Mouse (Mus musculus) left cerebral cortex, postnatal 36 days (tissue): ENCODE data around the gene Mgst3. TPM values are rescaled to one million over a fixed set of nuclear protein-coding genes. Genes with fewer than 3 reads are reported as not detected.

Source experiments
- DNase-seq, 2 experiments: peaks; one replicate each; pipeline ENCODE4 v3.0.0; 2021 to 2022; ENCODE audit warnings: low spot score in 2 of 2, mixed read lengths in 1 of 2
- intact Hi-C: fragments of 180-260 bp; cut with DNase I; formaldehyde crosslinking; loops from one replicate; pipeline ENCODE4 v1.15.1; 2025
- total RNA-seq, 2 experiments: library from RNA; stranded (reverse); gene quantifications; 2 replicates each; pipeline ENCODE4 v1.2.3; 2021

Gene Mgst3
- total RNA-seq, result 100 to 1,000 TPM; 105 to 117 TPM

DNA sequence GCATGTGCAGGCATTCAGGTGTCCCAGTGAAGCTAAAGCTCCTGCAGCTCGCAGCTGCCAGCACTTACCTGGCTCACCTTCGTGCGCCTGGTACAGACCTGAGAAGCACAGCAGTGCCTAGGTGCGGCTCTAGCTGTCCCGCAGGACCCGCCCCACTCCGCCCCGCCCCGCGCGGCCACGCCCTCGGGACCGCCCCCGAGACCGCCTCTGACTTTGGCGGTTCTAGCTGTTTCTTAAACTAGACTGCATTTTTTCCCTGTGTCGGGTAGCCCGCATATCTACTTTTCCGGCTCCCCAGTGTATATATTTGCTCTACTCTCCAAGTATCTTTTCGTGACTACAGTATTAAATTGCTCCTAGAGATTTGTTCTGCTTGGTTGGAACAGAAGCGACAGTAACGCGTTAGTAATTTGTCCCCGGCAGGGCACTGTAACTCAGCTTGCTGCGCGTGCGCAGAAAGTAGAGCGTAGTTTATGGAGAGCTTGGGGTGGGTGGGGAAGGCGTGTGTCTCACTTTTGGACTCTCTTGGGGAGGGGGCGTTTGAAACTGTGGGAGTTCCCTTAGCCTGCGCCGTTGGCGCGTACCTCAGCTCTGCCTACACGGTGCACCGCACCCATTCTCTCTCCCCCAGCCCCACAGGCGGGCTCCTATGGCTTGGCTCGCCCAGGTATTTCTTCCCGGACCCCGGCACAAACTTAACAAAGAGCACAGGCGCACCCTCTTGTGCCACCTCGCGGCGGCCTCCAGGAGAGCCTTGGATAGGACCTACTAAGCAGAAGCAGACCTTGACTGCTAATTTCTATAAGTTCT is at the start of gene Mgst3:
Gene Mgst3, minus strand, starts transcription at position 159 of the 810 bp plus-strand sequence.
- intact Hi-C loops, result loop anchor here (2.0 kb wide), 1 partner anchor 23 kb away; no protein-coding TSS in a partner anchor

DNA sequence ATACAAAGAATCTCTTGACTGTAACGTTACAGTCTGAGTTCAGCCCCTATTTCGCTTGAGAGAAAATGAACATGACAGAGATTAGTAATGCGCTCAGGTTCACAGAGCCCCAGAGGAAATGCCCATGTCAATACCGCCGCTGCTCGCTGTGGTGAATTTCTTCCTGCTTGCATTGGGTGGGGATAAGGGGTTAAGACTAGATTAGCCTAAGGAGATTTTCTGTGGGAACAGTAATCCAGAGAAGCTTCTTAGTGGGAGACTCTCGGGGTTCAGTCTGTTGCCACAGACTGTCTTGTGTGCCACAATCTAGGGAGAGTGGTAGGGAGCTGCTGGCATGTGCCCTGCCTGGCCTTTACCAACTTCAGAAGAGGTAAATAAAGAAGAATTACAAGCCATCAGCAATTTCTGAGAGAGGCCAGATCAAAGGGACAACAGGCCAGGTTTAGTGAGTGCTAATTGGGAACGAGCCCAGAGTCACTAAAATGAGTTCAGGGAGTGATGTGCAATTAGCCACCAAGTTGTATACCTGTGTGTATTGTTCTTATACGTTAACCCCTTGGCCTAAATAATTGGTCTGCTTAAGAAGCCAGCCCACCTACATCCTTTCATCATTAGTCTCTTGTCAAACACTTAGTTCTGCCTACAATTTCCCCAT is 44.7 kb upstream of the Mgst3 start:
- no peak for DNase-seq
- intact Hi-C loops, result no loop called here

More for the DNA sequence above, at the start of gene Mgst3:
- peak; percentile 95 to 98 for DNase-seq

DNA sequence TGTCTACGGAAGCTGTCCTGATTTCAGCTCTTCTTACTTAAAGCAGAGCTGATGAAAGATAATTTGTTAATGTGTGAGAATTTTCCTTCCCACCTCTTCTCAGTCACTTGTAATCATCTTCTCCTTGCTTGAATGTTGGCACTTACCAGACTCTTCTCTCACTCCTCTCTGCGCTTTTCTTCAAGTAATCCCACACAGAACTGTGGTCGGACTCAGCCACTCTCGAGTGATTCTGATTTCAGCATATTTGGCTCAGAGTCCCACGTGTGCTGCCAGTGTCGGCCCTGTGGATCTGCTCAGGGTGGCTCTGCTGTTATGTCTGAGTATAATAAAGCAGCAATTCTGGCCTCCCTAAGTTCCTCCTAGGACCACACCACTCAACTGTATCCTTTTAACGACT is 43.5 kb upstream of the Mgst3 start:
- no peak for DNase-seq
- intact Hi-C loops, result no loop called here

DNA sequence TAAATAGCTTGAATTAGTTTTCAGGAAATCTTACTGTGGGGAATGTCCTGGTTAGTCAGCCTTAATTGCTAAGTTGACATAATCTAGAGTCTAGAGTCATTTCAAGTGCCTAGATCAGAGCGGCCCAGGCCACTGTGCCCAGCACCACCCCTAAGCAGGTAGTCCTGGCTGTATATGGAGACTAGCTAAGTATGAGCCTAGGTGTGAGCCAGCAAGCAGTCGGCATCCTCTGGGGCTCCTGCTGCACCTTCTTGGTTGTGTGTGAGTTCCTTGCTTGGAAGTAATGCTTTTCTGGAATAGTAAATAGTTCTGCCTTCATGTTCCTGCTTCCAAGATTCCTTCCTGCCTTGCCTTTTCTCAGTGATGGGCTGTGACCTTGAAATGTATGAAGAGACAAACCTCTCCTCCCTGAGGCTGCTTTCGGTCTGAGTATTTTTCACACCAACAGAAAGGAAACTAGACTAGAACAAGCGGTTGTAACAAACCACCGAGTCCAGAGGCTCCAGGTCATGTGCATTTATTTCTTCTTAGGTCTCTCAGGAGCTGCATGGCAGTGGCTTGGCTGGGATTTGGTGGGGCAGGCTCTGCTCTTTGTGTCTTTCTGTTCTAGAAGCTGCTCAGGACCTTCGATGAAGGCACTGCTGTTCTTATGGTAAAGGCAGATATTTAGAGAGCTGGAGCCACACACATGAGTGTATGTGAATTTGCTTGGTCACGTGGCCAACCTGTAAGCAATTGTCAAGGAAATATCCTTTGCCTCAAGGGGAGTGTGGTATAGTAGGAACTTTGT is 42.7 kb upstream of the Mgst3 start:
- no peak for DNase-seq
- intact Hi-C loops, result no loop called here

DNA sequence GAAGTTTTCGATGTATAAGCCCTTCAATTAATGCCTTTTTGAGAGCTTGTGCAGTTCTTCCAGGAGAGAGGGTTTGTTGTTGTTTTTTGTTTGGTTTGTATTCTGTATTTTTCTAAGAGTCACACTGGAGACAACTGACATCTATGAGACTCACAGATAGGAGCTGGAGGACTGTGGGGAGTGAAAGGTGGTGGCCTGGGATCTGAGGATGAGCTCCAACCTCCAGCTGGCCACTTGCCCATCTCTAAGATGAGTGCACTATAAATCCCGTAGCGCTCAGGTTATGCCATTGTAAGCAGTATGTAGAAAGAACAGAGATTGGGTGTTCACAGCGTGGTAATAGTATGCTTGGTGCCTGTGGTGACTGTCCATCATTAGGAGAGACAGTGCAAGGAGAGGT is 41.3 kb upstream of the Mgst3 start:
- no peak for DNase-seq
- intact Hi-C loops, result no loop called here

DNA sequence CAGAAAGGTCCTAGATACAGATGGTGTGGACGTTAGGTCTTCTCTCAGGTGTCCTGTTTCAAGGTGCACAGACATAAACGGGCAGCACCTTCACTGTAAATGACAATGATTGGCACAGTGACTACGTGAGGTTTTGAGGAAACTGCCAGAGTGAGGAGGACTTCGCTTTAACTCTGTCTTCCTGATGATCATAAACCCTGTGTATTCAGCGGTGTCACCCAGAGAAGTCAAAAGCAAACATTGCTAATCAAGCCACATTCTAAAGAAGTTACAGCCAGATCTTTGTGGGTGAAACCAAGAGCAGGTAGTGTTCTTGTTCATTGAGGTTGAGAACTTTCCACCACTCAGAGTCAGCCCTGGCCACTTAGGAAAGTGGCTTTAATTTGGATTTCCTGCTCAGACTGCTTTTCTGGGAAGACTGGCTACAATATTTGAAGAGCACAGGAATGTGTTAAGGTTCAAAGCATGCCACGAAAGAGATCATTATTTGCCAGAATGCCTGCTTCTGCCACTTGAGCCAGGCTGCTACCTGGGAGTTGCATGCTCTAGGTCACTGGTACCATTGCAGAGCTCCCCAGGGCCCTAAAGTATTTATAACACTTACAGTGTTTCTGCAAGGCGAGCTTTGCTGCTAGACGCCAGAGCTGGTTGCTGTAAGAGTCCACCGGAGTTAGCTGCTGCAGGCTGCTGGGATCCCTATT is 37.5 kb upstream of the Mgst3 start:
- intact Hi-C loops, result no loop called here
- DNase-seq, result no peak

DNA sequence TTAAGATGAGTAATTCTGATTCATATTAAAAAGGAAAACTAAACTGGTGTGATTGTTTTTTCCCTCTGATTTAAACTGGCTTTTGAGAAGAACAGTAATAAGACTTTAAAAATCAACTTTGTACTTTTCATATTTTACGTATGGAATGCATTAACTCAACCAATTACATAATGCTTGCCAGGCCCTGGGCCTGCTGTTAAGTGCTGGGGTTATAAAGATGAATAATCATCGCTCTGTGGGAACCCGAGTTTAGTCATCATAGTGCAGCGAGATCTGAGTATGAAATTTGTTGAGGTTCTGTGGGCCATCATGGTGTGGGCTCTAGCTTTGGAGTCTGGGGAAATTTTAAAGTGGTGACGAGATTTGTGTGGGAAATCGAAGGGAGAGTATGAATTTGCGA is 33.0 kb upstream of the Mgst3 start:
- DNase-seq, result no peak
- intact Hi-C loops, result no loop called here

DNA sequence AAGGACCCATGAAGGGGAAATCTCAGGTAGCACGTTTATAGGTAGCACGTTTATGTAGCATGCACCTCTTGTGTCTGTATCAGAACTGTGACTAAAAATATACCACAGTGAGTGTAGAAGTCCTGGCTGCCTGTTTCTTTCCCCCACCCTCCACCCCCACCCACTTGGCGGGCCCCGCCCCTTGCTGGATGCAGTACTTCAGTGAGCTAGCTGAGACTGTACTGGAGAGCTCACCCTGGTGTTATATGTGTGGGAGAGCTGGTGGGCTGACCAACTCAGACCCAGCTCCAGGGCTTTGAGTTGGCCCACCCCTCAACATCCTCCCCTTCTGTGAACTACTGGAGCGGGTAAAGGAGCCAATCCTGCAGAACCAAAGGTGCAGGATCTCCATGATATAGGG is 31.9 kb upstream of the Mgst3 start:
- DNase-seq, result no peak
- intact Hi-C loops, result no loop called here

DNA sequence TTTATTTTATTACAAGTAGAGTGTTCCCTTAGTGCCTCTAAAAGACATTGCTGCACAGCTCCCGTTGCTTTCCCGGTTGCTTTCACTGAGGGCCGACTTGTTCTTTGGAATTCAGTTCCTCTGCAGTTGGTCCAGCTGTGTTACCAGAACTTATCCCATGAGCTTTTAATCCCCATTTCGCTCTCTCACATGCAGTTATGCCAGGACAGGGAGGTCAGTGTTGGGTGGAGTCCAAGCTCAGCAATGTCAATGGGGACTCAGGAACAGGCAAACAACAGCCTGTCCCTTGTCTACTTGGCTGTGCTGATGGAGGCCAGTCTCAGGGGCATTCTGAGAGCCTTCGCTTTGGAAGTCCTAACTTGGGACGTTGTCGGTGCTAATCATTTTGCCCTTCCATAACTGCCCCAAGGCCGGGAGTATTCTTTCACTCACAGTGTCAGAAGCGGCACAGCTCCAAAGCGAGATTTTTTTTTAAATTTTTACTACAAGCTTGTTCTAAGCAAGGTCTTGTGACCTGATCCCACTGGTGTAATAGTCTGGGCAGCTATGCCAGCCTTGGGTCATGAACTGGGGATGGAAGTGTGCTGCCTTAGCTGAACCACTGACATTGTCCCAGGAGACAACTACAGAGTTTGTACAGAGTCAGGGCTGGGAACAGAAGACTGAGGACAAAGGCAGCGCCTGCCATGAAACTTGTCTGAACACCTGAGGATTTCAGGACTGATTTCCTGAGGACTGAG is 29.0 kb upstream of the Mgst3 start:
- intact Hi-C loops, result no loop called here
- no peak for DNase-seq

DNA sequence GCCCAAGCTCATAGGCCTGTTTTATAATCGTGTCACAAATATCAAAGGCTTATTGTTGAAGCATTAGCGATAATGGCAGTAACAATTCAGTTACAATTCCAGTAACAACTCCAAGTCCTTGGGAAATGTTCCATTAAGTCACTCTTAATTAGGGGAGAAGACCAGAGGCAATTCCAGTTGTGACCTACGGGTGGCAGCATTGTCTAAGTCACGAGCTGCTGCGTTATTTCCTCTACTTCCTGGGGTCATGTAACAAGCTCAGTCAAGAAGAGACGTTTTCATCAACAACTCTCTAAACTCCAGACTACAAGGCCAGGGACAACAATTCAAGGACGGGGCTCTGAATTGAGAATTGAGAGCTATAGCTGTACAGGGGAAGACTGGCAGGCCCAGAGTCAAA is 21.2 kb upstream of the Mgst3 start:
- peak; percentile 60 for DNase-seq
- intact Hi-C loops, result loop anchor here (1.0 to 10.0 kb wide), 2 partner anchors 222 to 500 kb away; no protein-coding TSS in a partner anchor

DNA sequence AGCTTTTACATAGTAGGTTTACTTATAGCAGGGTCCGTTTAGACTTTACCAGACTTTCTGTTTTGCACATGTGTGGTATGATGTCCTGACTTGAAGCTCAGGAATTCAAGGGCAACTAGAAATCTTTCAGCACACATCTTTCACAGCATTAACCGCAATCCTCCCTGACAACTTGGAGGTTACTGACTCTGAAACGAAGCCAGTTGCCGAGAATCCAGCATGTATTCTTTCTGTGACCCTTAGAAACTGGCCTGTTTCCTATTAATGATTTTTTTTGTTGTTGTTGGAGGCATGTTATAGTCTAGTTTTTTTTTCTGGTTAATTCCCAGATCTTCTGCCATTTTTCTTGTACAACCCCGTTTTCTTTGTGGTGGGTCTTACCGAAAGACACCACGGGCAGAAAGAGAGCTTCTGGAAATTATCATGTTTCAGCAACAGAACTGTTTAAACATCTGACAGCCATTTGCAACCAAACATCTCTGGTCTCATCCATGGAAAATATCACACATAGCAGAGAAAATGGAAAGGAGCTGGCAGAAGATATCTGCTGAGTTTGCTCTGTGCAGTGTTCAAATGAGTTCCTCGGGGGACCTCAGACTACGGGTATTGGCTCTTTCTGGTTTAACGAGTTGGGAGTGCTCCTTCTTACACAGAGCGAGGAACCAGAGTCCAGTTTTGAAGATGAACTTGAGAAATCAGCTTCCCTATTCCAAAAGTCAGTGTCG is 18.5 kb upstream of the Mgst3 start:
- DNase-seq, result no peak
- intact Hi-C loops, result loop anchor here (10.0 kb wide), 1 partner anchor 503 kb away; no protein-coding TSS in a partner anchor

DNA sequence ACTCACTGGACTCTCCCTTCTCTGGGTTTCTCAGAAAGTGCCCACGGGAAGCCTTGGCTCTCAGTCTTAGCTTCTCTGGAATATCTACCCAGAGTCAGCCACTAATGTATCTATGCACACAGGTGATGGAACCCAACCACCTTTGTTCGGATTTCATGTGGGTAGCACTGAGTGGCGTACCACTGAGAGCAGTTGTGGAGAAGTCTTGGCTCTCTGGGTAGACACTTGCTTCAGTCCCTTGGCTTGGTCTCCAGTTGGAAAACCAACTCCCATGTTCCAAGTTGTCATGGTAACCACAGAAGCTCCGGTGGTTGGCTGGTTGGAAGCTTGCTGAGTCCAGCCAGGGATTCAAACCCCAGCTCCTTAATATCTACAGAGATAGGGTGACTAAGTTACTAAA is 16.0 kb upstream of the Mgst3 start:
- intact Hi-C loops, result no loop called here
- DNase-seq, result no peak

DNA sequence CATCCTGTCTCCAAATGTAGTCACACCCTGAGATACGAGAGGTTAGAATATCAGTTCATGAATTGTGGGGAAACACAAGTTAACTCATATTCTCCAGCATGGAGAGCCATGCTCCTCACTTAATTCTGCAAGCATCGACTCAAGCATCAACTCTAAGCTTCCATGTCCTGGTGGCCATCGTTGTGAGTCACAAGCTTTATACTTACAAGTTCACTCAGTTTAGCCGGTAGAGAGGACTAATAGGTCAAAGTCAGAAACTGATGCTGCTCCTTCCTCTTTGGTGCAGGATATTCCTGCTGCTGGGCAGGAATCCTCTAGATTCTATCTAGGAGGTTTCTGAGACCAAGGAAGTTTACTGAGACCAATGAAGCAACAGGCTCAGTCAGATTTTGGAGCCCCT is 11.6 kb upstream of the Mgst3 start:
- DNase-seq, result no peak
- intact Hi-C loops, result no loop called here

DNA sequence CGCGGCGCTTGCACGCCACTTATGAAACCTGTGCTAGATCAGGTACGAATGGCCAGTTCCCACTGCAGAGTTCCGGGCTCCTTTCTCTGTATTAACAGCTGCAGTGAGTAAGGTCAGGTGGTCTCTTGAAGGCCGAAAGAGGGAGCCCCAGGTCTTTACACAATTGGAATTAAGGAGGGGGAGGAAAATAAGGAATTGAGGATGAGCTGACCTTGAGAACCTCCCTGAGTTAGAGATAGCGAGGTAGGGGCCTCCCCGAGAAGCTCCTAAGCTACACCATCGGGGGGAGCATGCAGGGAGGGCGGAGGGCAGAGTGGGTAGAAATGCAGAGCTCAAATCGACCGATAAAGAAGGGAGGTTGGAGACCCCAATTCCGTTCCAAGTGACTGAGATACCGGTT is 360 bp downstream of the Mgst3 start:
- DNase-seq, result peak in 1 of 2 experiments; percentile 18
- intact Hi-C loops, result no loop called here

DNA sequence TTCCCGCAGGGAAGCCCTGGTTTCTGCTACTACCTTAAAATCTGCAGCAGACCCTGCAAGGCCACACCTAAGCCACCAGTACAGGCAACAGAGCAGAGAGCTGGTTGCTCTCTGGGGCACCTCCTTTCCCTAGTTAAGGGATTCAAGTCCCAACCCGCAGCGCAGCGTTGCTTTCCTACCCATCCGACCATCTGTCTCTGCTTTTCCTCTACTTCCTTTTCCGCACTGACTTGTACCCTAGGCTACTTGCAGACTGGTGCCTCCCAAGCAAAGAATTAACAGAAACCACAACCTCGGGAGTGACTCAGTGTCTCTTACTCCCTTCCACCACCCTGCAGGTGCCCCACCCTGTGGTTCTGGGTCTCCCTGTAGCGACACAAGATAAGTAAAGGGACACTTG is 954 bp downstream of the Mgst3 start:
- peak; percentile 27 to 40 for DNase-seq
- intact Hi-C loops, result no loop called here

DNA sequence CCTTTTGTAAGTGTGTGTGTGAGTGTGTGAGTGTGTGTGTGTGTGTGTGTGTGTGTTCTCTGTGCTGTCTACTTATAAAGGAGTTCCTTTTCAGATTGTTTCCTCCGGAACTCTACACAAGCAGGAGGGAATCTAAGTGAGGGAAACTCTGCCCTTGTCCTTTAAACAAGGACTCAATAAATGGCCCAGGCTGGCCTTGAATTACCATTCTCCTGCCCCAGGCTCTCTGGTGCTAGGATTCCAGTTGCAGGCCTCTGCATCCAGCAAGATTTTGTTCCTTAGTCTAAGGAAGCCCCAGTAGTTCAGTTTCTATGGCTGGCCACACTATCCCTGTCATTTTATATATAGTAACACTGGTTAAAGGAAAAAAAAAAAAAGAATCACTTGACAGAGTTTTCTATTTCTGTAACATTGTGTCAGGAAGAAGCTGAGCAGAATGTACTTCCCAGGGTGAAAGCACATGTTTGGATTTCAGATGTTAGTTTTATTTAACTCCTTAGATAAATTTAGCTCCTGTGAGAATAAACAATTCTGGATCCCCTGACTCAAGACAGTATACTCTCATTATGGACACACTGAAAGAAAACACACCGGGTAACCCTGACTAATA is 1.5 kb downstream of the Mgst3 start:
- intact Hi-C loops, result no loop called here
- no peak for DNase-seq

DNA sequence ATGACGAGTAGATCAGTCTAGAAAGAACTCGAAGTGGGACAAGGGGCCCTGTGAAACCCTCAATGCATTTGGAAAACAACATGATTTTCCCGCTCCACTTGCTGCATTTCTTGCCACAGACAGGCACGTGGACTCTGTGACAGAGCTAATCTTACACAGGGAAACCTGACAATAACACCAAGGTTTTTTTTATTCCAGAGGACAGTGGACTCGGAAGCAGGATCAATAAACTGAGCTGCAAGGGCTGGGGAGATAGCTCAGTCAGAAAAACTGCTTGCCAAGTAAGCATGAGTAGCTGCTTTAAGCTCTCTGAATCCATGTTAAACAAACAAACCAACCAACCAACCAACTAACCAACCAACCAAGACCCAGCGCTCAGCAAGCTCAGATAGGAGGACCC is 2.4 kb downstream of the Mgst3 start:
- intact Hi-C loops, result no loop called here

DNA sequence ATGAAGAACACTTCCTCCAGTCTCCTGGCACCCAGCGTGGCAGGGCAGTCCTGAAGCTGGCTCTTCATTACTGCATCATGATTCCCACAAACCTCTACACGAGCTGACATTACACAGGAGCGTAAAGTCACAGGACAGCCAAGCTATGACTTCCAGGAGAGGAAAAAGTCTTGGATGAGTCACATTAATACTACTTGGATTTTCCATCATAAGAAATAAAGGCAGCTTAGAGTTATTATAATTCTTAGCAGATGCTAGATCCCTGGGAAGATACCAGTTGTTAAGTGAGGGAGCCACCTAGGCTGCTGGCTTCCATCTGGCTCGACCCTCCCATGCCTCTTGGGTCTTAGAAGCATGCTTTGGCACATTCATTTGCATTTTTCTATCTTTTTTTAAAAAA is 3.3 kb downstream of the Mgst3 start:
- no peak for DNase-seq
- intact Hi-C loops, result no loop called here

More for the DNA sequence above, 2.4 kb downstream of the Mgst3 start:
- no peak for DNase-seq
